Mouse (Mus musculus) monocyte, adult 2 months (primary cell): Measurements from ENCODE around the gene Trir.

ENCODE experiments used
- DNase-seq, 2 experiments: peaks; one replicate each; pipeline ENCODE4 v3.0.0; 2022; ENCODE audit warnings: low spot score in 2 of 2, low read depth in 1 of 2

Gene Trir

GRCm38 (mm10) chr8:85026670-85027515 lies at the start of gene Trir:
Gene Trir (plus strand): TSS chr8:85026823.
- peak; percentile 91 to 96 for DNase-seq

DNA sequence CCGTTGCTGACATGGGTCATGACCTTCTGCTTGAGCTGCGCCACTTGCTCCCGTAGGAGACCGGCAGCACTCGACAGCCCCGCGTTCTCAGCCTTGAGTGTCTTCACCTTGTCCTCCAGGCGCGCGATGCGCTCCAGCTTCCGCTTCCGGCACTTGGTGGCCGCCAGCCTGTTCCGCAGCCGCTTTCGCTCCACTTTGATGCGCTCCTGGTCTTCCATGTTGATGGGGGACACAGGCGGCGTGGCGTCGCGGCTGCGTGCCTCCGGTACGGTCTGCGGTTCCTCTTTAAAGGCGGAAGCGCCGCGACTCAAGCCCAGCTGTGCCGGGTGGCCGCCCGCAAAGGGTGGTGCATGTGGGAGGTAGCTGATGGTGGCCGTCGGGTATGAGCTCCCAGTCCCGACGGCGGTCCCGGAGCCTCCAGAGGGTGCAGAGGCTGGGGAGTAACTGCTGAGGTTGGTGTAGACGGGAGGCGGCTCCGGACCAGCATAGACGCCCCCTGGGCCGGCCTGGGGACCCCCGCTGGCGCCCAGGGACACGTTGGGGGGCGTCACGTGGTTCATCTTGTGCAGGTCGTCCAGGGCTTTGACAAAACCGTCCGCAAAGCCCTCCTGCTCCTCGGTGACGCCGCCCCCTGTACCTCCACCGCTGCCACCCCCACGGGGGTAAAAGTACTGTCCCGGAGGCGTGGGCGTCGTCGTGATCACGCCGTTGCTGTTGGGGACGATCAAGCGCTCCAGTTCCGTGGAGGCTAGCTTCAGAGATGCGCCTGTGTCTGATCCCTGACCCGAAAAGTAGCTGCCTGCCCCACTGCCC lies 49.0 kb upstream of the Trir start:
- DNase-seq: peak in 1 of 2 experiments; percentile 73

DNA sequence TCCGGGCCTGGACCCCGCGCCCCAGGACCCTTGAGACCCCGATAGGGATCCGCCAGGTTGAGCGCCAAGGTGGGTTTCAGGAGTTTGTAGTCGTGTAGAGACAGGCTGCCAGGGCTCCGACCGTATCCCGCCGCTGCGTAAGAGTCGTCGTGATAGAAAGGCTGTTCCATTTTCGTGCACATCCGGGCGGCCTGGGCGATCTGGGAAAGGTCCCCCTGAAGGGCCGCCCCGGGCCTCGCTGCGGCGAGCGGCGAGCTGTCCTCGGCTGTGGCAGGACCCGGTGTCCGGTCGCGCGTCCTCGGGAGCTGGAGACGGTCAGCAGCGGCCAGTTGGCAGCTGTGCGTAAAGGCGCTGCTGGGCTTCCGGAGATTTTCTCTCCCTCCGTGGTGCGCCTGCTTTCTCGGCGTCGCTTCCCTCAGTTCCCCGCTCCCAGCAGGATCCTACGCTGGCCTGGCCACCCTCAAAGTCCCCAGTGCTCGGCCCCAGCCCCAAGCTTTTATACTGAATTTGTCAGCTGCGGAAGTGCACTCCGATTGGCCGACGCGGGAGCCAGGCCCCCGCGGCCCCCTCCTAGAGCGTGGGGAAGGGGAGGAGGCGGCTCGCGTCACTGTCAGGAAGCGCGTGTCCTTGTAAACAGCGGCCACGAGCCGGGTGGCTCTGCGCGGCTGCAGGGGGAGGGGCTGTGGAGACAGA lies 48.2 kb upstream of the Trir start, which contains the start of gene Junb:
Gene Junb (minus strand): TSS at position 471 of the 693 bp plus-strand sequence.
- peak; percentile 95 to 99 for DNase-seq

DNA sequence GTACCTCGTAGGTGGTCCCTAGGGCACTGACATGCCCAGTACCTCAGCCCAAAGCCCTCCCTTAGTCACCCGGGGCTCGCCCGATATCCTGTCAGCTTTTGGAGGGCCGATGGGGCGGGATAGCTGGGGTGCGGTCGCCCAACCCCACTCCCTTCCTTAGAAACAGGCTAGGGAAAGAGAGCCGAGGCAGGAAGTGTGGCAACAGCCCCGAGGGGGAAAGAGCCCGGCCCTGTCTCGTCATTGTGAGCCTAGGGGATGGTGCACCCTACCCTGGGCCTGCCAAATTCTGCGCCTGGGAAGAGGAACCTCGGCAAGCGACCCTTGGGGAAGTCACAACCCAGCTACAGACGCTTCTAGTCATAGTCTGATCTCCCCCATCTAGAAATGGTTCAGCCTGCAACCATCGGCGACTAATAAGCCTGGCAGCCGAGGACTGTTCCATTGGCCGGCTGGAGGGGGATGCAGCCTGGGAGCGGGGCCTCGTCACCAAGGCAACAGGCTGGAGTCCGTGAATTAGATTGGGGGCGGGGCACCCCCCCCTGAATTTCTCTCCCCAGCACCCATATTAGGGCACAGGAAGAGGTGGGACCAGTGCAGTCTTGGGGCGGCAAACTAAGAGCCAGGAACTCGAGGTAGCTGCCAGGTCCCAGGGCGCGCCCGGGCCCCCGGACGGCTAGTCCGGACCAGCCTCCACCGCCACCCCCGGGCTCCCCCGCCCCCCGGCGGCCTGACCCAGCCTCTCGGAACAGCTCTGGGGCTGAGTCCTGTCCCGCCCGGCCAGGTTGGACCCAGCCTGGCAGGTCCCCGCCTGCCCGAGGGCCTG lies 46.8 kb upstream of the Trir start:
- peak; percentile 97 to 99 for DNase-seq

DNA sequence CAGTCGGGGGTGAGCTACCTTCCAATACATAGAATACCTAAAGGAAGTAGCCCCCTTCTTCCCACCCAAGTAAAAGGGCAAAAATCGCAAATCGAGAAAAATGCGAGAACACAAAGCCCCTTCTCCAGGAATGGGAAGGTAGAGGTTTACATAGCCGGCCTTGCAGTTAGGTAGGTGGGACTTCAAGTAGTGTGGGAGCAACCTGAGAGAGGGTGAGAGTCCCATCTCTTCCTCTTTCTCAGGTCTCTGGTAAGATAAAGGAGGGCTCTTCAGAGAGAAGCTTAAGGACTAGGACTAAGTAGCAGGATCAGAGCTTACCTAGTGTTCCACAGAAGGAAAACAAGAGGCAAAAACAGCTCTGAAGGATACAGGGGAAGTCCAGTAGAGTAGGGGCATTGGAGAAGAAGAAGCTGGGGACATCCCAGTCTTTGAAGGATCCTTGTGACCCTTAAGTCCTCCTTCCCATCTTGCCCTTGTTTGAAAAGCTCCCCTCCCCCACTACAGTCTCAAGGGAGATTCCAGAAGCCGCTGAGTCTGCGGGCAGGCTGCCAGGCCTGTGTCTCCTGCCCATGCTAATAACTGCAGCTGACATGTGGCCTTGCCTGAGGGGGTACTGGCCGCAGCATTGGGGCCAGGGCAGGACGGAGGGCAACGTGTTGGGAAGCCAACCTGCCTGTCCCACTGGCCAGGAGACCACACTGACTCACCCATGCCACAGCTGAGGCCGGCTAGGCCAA lies 45.8 kb upstream of the Trir start:
- DNase-seq: peak in 1 of 2 experiments; percentile 86

GRCm38 (mm10) chr8:84981644-84982498 lies 44.8 kb upstream of the Trir start:
- DNase-seq: peak in 1 of 2 experiments; percentile 54

- peak in 1 of 2 experiments; percentile 62 for DNase-seq
Observed at GRCm38 (mm10) chr8:84982499-84983011, 44.1 kb upstream of the Trir start.

GRCm38 (mm10) chr8:84984294-84985048 lies 42.2 kb upstream of the Trir start:
- no peak for DNase-seq

DNA sequence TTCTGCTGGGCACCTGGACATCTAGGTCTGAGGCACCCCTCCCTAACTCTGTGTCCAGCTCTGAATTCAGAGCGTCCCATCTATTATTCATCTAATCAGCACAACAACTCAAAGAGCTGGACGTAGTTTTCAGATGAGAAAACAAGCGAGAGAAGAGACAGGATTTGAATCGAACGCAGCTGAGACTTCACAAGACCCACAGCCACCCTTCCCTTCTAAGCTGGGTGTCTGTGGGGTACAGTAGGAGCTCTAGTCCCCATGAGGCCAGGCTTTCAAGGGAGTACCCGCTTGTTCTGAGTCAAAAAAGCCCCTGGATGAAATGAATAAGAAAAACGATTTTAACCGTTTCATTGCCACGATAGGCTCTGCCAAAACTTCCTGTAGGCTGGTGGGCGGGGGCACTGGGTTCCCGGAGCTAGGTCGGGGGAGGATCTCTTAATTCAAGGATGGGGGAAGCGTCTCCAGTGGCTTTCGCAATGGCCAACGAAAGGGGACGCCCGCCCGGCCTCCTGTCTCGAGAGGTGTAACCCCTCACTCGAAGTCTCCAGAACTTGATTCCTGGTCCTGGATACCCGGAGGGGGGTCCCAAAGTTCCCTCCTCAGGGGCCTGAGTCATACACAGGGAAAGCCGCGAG lies 41.5 kb upstream of the Trir start:
- peak in 1 of 2 experiments; percentile 54 for DNase-seq

GRCm38 (mm10) chr8:84985684-84986378 lies 40.8 kb upstream of the Trir start:
- DNase-seq: peak; percentile 83 to 94

- no peak for DNase-seq
Observed at GRCm38 (mm10) chr8:84986379-84986945, 40.2 kb upstream of the Trir start.

DNA sequence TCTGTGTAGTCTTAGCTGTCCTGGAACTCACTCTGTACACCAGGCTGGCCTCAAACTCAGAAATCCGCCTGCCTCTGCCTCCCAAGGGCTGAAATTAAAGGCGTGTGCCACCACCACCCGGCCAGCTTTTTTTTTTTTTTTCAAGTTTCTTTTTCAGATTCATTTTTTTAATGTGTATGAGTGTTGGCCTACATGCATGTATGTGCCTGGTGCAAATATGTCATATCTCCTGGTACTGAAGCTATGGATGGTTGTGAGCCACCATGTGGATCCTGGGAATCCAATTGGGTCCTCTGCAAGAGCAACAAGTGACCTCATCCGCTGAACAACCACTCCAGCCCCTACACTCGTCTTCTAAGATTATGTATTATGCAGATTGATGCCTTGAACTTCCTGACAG lies 39.2 kb upstream of the Trir start:
- no peak for DNase-seq

DNA sequence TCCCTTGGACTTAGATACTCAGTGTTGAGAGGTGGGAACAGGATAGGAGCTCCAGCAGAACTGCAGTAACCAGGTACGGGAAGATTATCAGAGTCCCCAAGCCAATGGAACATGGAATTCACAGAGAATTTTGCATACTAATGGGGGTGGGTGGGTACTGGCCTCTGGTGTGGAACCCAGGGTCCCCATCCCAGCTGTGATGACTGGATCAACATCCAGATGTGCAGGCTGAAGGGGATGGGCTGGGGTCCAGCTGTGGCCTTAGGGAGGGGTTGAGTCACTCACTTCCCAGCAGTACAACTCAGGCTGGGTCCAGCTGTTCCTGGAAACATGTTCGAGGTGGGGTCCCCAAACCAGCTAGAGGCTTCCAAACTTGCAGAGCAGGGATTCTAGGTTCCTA lies 38.7 kb upstream of the Trir start:
- no peak for DNase-seq

DNA sequence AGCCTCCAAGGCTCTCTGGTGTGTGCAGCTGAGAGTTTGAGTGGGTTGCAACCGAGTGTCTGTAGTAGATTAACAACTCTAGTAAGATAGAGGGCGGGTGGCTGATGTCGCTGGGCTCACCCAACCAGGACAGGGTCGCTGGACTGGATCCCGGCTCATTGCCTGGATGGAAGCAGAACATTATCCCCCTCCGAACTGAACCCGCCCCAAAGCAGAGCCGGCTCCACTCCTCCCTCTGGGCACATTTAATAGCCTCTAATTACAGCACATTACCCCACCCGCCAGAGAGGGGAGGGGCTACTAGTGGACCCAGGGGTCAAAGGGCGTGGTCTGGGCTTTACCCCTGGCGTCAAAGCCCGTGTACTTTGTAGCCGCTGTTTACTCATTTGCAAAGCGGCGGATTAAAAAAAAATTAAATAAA lies 37.3 kb upstream of the Trir start:
- DNase-seq: no peak

DNA sequence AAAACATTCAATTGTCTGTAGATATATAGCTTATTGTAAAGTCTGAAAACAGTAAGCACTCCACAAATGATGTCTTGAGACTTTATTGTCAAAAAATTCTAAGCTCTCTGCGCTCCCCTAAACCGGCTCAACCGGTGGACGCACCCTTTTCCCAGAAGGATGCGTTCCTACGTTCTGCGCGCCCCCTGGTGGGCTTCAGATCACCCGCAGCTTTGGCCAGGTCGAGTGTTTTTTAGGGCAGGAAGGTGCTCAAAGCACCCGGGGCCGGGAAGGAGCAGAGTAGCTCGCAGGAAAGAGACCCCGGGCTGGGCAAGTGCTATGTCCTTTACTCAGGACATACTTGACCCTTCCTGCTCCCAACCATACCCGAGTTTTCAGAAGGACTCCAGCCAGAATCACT lies 36.8 kb upstream of the Trir start:
- DNase-seq: peak; percentile 79 to 91

DNA sequence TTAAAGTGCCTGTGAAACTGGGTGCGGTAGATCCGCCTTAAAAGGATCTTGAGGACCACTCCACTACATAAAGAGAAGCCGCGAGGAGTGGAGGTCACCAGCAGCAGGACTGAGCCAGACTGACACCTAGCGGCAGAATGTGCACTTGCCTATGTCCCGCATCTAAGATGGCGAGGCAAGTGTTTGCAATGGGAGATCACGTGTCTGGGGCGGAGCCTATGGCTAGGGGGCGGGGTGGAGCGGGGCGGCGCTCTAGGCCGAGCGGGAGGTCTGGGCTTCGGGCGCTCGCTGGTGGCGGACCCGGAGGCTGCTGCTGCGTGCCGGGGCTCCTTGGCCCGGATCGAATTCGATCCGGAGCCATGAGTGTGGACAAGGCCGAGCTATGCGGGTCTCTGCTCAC lies 36.3 kb upstream of the Trir start, which contains the start of gene Hook2:
Gene Hook2 (plus strand): TSS at position 255 of the 400 bp plus-strand sequence.
- DNase-seq: peak; percentile 91 to 95
